Mouse (Mus musculus) MEL-GATA-1-ER (cell line): Measurements from ENCODE around the gene Ecd.
"Not testable (repeated sequence)": the region's sequence is repeated elsewhere in the genome, so short reads cannot be mapped to it uniquely, and the experiment has no call there.

Experiments used
- DNase-seq: peaks from one replicate; pipeline ENCODE4 v3.0.0-alpha.2; 2012; ENCODE audit warnings: low read depth; ENCODE audit errors: extremely low read depth

Ecd gene

GRCm38 (mm10) chr14:20328474-20328873, 19.4 kb downstream of the Ecd start:
- DNase-seq = no peak

- no peak for DNase-seq
Observed at GRCm38 (mm10) chr14:20324196-20324595, 23.7 kb downstream of the Ecd start.

- peak; percentile 11 for DNase-seq
Observed at GRCm38 (mm10) chr14:20319420-20319819, 28.5 kb downstream of the Ecd start.

- DNase-seq = no peak
Observed at GRCm38 (mm10) chr14:20315137-20315536, 32.8 kb downstream of the Ecd start.

- not testable (repeated sequence) for DNase-seq
Observed at GRCm38 (mm10) chr14:20305085-20305484, 42.8 kb downstream of the Ecd start.

- DNase-seq = no peak
Observed at GRCm38 (mm10) chr14:20298131-20298530, 49.8 kb downstream of the Ecd start.

GRCm38 (mm10) chr14:20297616-20298015, 50.3 kb downstream of the Ecd start:
- no peak for DNase-seq

GRCm38 (mm10) chr14:20294947-20295346, 53.0 kb downstream of the Ecd start:
- no peak for DNase-seq

GRCm38 (mm10) chr14:20294117-20294892, 53.6 kb downstream of the Ecd start, which contains the start of gene Nudt13:
Gene Nudt13, plus strand, starts transcription at chr14:20294697.
- DNase-seq = peak; percentile 93

GRCm38 (mm10) chr14:20291391-20291790, 56.5 kb downstream of the Ecd start:
- no peak for DNase-seq
